Mouse (Mus musculus) mesoderm, embryonic 11.5 days (tissue): ENCODE results near the gene Tnnt1.

Source experiments
- DNase-seq: peaks from one replicate; pipeline ENCODE4 v3.0.0-alpha.2; 2012; ENCODE audit warnings: low read depth, low spot score

Gene Tnnt1

GRCm38 (mm10) chr7:4497271-4497903, 18.8 kb downstream of the Tnnt1 start:
- no peak for DNase-seq

GRCm38 (mm10) chr7:4496468-4496867, 19.7 kb downstream of the Tnnt1 start:
- DNase-seq: no peak

- DNase-seq: no peak
These were observed 22.2 kb downstream of the Tnnt1 start for GRCm38 (mm10) chr7:4493991-4494390.

- peak; percentile 54 for DNase-seq
These were observed 23.6 kb downstream of the Tnnt1 start for GRCm38 (mm10) chr7:4492284-4493224.

- no peak for DNase-seq
These were observed 24.9 kb downstream of the Tnnt1 start for GRCm38 (mm10) chr7:4491308-4491707.

GRCm38 (mm10) chr7:4482281-4482680, 33.9 kb downstream of the Tnnt1 start:
- no peak for DNase-seq

GRCm38 (mm10) chr7:4479674-4480073, 36.5 kb downstream of the Tnnt1 start:
- DNase-seq: no peak

GRCm38 (mm10) chr7:4478796-4479291, 37.3 kb downstream of the Tnnt1 start:
- no peak for DNase-seq

- peak; percentile 96 for DNase-seq
These were observed 38.0 kb downstream of the Tnnt1 start for GRCm38 (mm10) chr7:4478021-4478795.

- DNase-seq: no peak
These were observed 42.2 kb downstream of the Tnnt1 start for GRCm38 (mm10) chr7:4473940-4474339.

GRCm38 (mm10) chr7:4471179-4471555, 45.0 kb downstream of the Tnnt1 start:
- DNase-seq: peak; percentile 78

GRCm38 (mm10) chr7:4470275-4471178, 45.7 kb downstream of the Tnnt1 start:
- DNase-seq: peak; percentile 60

GRCm38 (mm10) chr7:4467801-4468200, 48.4 kb downstream of the Tnnt1 start:
- DNase-seq: no peak

GRCm38 (mm10) chr7:4464194-4464824, 51.9 kb downstream of the Tnnt1 start:
- no peak for DNase-seq

- no peak for DNase-seq
These were observed 55.4 kb downstream of the Tnnt1 start, which contains the start of gene Eps8l1 for GRCm38 (mm10) chr7:4460576-4461434. TSS of gene Eps8l1 (plus strand) at chr7:4460674.
